Mouse (Mus musculus): ENCODE measurements around the gene C2cd3. TPM values are rescaled to one million over a fixed set of nuclear protein-coding genes. Genes with fewer than 3 reads are reported as not detected.

C2cd3 gene
- polyA plus RNA-seq, 1 experiment from 2014 or later, result 4.5 TPM

DNA sequence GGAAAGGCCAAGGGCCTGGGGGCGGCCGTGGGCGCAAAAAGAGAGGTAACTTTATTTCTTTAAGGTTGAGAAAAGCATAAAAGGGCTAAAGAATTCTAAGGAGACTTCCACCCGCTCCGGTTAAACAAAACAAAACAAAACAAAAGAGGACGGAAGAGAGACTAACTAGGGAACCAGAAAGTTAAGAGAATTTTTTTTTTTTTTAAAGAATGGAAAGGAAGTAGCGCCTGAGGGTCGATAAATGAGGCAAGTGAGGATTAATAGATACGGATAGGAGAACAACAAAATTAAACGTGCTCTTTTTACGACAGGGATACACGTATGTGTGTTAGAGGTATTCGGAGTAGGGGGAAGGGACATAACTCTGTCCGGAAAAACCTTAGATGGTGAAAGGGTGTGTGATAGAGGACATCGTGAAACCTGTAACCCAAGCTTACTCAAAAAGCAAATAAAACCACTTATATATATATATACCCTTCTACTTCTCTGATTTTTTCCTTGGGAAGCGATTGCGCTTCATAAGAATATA, 483 bp downstream of the C2cd3 start:
- Histone ChIP-seq H3K9me3 (ENCODE audit: control insufficient read depth) (no peaks in the 10 kb centered on the region), H3K27ac (ENCODE audit: low read depth, low read length) (peak overlapping the region; percentile 77), H3K36me3 (ENCODE audit: control insufficient read depth, insufficient read depth) (no peaks in the 10 kb centered on the region), H3K4me3 (ENCODE audit: low read depth, low read length) (peak overlapping the region; percentile 73), H3K4me1 (replicated peaks; ENCODE audit: control insufficient read depth, insufficient read depth, low read length) (peaks cover 3% of the 10 kb centered on the region), H3K4me2 (replicated peaks; ENCODE audit: low read depth) (peak overlapping the region; percentile 68), H3K27me3 (replicated peaks; ENCODE audit: control insufficient read depth, insufficient read depth, low read length) (no peaks in the 10 kb centered on the region), H3K9ac (ENCODE audit: low read depth, low read length) (peak overlapping the region; percentile 28; the same call in 1 of the 2 replicates)
- TF ChIP-seq CTCF (IDR thresholded peaks at IDR 0.05; ENCODE audit: low read depth), result no peak
- ATAC-seq, result no peak
- 5% methylated on average over 17 of the region's 17 CpGs for WGBS

DNA sequence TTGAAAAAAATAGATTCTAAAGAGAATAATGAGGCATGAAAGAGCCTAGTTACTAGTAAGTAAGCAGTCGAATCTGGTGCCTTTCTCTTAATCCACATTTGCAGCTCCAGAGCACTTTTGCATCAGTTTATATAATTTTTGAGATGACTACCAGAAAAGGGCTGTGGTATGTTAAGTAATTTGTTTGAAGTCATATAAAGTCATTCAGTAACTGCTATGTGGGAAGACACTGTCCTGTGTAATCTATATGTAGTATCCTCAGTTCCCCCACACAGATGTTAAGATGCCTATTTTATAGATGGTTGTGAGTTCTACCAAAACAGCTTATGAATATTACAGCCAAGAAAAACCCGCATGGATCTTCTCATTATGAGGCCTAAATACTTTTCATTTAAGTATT, 6.2 kb downstream of the C2cd3 start:
- Histone ChIP-seq H3K36me3 (ENCODE audit: control insufficient read depth, insufficient read depth) (peaks cover 19% of the 10 kb centered on the region), H3K4me2 (replicated peaks; ENCODE audit: low read depth) (no peak overlapping the region), H3K4me1 (replicated peaks; ENCODE audit: control insufficient read depth, insufficient read depth, low read length) (no peaks in the 10 kb centered on the region), H3K9ac (ENCODE audit: low read depth, low read length) (no peak overlapping the region), H3K4me3 (ENCODE audit: low read depth, low read length) (no peak overlapping the region), H3K27ac (ENCODE audit: low read depth, low read length) (no peak overlapping the region), H3K9me3 (ENCODE audit: control insufficient read depth) (no peaks in the 10 kb centered on the region), H3K27me3 (replicated peaks; ENCODE audit: control insufficient read depth, insufficient read depth, low read length) (no peaks in the 10 kb centered on the region)
- ATAC-seq, result no peak
- TF ChIP-seq CTCF (IDR thresholded peaks at IDR 0.05; ENCODE audit: low read depth), result no peak
- 82% methylated on average over 2 of the region's 2 CpGs for WGBS

DNA sequence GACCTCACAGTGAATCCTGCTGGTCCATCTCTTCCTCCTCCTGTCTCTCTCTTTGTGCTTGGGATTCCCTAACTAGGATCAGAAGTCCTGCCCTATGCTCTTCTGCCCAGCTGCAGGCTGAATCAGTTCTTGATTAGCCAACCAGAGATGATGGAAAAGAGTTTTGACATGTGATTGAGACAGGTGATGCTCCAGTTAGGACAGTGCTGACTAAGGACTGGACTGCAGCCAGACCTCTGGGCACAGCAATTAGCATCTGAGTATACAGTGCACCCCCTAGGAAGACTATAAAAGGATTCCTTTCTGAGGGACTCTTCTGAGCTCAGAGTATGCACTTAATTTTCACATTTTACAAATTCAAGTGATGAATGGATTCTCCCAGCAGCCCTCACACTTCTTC, 9.1 kb downstream of the C2cd3 start:
- H3K27ac ChIP-seq (ENCODE audit: low read depth, low read length), result no peak overlapping the region
- H3K4me2 ChIP-seq (replicated peaks; ENCODE audit: low read depth), result no peak overlapping the region
- no peaks in the 10 kb centered on the region for H3K27me3 ChIP-seq (replicated peaks; ENCODE audit: control insufficient read depth, insufficient read depth, low read length)
- peaks cover 19% of the 10 kb centered on the region for H3K36me3 ChIP-seq (ENCODE audit: control insufficient read depth, insufficient read depth)
- H3K4me1 ChIP-seq (replicated peaks; ENCODE audit: control insufficient read depth, insufficient read depth, low read length), result no peaks in the 10 kb centered on the region
- no peak for ATAC-seq
- no peak for TF ChIP-seq CTCF (IDR thresholded peaks at IDR 0.05; ENCODE audit: low read depth)
- no peak overlapping the region for H3K9ac ChIP-seq (ENCODE audit: low read depth, low read length)
- H3K9me3 ChIP-seq (ENCODE audit: control insufficient read depth), result no peaks in the 10 kb centered on the region
- H3K4me3 ChIP-seq (ENCODE audit: low read depth, low read length), result no peak overlapping the region

DNA sequence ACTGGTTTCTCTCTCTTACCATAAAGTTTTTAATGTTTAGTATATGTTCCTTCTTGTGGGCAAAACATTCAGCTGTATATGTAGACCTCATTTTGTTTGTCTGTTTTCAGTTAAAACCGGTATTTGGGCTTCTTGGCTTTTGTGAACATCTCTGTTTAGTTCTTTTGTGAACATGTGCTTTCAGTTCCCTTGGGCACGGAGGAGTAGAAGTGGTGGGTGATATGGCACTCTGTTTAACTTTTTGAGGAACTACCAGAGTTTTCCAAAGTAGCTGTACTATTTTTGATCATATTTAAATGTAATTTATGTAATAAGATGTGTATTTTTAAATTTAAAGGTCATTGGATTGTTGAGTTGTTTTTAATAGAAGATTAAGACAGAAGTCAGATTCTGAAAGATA, 11.2 kb downstream of the C2cd3 start:
- Histone ChIP-seq H3K9me3 (ENCODE audit: control insufficient read depth) (no peaks in the 10 kb centered on the region), H3K4me1 (replicated peaks; ENCODE audit: control insufficient read depth, insufficient read depth, low read length) (no peaks in the 10 kb centered on the region), H3K9ac (ENCODE audit: low read depth, low read length) (no peak overlapping the region), H3K27me3 (replicated peaks; ENCODE audit: control insufficient read depth, insufficient read depth, low read length) (no peaks in the 10 kb centered on the region), H3K4me3 (ENCODE audit: low read depth, low read length) (no peak overlapping the region), H3K36me3 (ENCODE audit: control insufficient read depth, insufficient read depth) (peaks cover 19% of the 10 kb centered on the region), H3K4me2 (replicated peaks; ENCODE audit: low read depth) (no peak overlapping the region), H3K27ac (ENCODE audit: low read depth, low read length) (no peak overlapping the region)
- ATAC-seq, result no peak
- WGBS, result 82% methylated on average over 2 of the region's 2 CpGs
- no peak for TF ChIP-seq CTCF (IDR thresholded peaks at IDR 0.05; ENCODE audit: low read depth)

DNA sequence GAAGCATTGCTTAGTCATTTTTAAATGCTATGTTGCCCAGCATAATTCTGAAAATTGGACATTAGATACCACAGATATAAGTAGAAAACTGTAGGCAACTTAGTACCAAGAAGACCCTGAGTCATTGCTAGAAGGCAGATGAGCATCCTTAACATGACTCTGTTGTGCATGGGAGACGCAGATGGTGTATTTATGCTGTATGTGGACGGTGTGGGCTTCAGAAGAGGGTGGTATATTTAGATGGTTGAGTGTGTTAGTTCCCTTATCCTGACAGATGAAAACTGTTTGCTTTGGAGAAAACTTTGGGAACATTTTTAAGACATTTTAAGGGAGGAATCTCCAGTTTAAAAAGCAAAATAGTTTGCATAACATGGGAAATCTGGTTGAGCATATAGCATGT, 16.1 kb downstream of the C2cd3 start:
- Histone ChIP-seq H3K36me3 (ENCODE audit: control insufficient read depth, insufficient read depth) (peaks cover 14% of the 10 kb centered on the region; the same call in 1 of the 2 replicates), H3K9ac (ENCODE audit: low read depth, low read length) (no peak overlapping the region), H3K4me1 (replicated peaks; ENCODE audit: control insufficient read depth, insufficient read depth, low read length) (no peaks in the 10 kb centered on the region), H3K4me3 (ENCODE audit: low read depth, low read length) (no peak overlapping the region), H3K9me3 (ENCODE audit: control insufficient read depth) (no peaks in the 10 kb centered on the region), H3K27me3 (replicated peaks; ENCODE audit: control insufficient read depth, insufficient read depth, low read length) (no peaks in the 10 kb centered on the region), H3K4me2 (replicated peaks; ENCODE audit: low read depth) (no peak overlapping the region), H3K27ac (ENCODE audit: low read depth, low read length) (no peak overlapping the region)
- 92% methylated on average over 2 of the region's 2 CpGs for WGBS
- no peak for TF ChIP-seq CTCF (IDR thresholded peaks at IDR 0.05; ENCODE audit: low read depth)
- no peak for ATAC-seq

DNA sequence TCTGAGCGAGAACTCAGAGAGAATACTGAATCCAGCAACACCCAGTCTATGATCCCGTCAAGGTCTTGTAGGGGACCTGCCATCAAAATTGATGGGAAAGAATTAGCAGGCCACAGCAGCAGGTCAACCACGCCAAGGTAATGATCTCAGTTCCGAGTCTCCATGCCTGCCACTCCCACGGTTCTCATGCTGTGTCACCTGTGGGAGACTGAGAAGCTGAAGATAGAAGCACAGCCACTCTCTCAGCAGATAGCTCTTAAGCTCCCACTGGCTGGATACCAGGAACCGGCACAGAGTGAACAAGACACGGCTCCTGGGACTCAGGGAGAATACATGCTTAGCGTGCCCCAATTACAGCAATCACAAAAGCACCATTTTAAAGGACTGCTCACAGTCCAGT, 18.1 kb downstream of the C2cd3 start:
- Histone ChIP-seq H3K4me1 (replicated peaks; ENCODE audit: control insufficient read depth, insufficient read depth, low read length) (no peaks in the 10 kb centered on the region), H3K4me2 (replicated peaks; ENCODE audit: low read depth) (no peak overlapping the region), H3K4me3 (ENCODE audit: low read depth, low read length) (no peak overlapping the region), H3K27me3 (replicated peaks; ENCODE audit: control insufficient read depth, insufficient read depth, low read length) (no peaks in the 10 kb centered on the region), H3K9ac (ENCODE audit: low read depth, low read length) (no peak overlapping the region), H3K9me3 (ENCODE audit: control insufficient read depth) (no peaks in the 10 kb centered on the region), H3K27ac (ENCODE audit: low read depth, low read length) (no peak overlapping the region), H3K36me3 (ENCODE audit: control insufficient read depth, insufficient read depth) (peaks cover 22% of the 10 kb centered on the region)
- WGBS, result 87% methylated on average over 8 of the region's 8 CpGs
- TF ChIP-seq CTCF (IDR thresholded peaks at IDR 0.05; ENCODE audit: low read depth), result no peak
- ATAC-seq, result no peak

DNA sequence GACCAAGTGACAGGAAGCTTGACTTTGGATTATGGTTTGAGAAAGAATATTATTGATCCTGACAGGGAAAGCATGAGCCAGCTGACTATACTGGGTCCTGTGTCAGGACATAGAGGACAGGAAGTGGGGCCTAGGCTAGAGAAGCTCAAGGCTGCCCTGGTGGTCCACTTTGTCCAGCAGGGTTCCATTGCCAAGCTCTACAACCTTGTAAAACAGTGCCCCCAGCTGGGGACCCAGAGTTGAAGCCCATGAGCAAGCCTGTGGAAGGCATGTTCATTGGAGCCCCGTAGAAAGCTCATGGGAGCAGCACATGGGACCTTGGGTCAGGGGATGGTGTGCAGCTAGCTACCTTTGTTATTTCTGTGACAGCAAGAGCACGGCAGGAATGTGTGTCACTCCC, 20.2 kb downstream of the C2cd3 start:
- no peak overlapping the region for H3K27ac ChIP-seq (ENCODE audit: low read depth, low read length)
- 82% methylated on average over 2 of the region's 2 CpGs for WGBS
- TF ChIP-seq CTCF (IDR thresholded peaks at IDR 0.05; ENCODE audit: low read depth), result peak; percentile 53

More for the DNA sequence above, 20.2 kb downstream of the C2cd3 start:
- Histone ChIP-seq H3K4me2 (replicated peaks; ENCODE audit: low read depth) (no peak overlapping the region), H3K4me3 (ENCODE audit: low read depth, low read length) (no peak overlapping the region), H3K4me1 (replicated peaks; ENCODE audit: control insufficient read depth, insufficient read depth, low read length) (no peaks in the 10 kb centered on the region), H3K27me3 (replicated peaks; ENCODE audit: control insufficient read depth, insufficient read depth, low read length) (no peaks in the 10 kb centered on the region), H3K36me3 (ENCODE audit: control insufficient read depth, insufficient read depth) (peaks cover 34% of the 10 kb centered on the region), H3K9me3 (ENCODE audit: control insufficient read depth) (no peaks in the 10 kb centered on the region), H3K9ac (ENCODE audit: low read depth, low read length) (no peak overlapping the region)
- no peak for ATAC-seq
